ENCODE assay signal across 26 mouse cellular contexts in genomic region chr3:53173310-53174063, GRCm38 (mm10).
A peak's percentile ranks its signal among the peaks of the same experiment; 100 is the strongest.
DNase-seq lines count a peak whose midpoint lies in the region; ATAC-seq and TF ChIP-seq lines count a peak whose summit lies in the region.
"Had no signal": no experiment of that assay in that cellular context is flagged by ENCODE, and none has a peak within 500 bp of the region (broad histone marks: within the 10 kb centered on the region; RNA-seq: fewer than 3 reads in every experiment).

No protein-coding gene starts in this region.

- H3K36me3 ChIP-seq in lung, embryonic 16.5 days (ENCODE audit: control insufficient read depth, insufficient read depth, low read length), result no peaks in the 10 kb centered on the region
- no peaks in the 10 kb centered on the region for H3K36me3 ChIP-seq in kidney, adult 2 months (ENCODE audit: control insufficient read depth, insufficient read depth, low read length)
- H3K36me3 ChIP-seq: hindbrain, embryonic 15.5 days; limb, embryonic 10.5 days; liver, embryonic 15.5 days; midbrain, embryonic 15.5 days; neural tube, embryonic 12.5 days had no signal

- no peaks in the 10 kb centered on the region for H3K4me1 ChIP-seq in lung, embryonic 16.5 days (replicated peaks; ENCODE audit: control insufficient read depth, insufficient read depth, low read length)
- H3K4me1 ChIP-seq in kidney, adult 2 months (ENCODE audit: control insufficient read depth, insufficient read depth, low read length), result no peaks in the 10 kb centered on the region
- H3K4me1 ChIP-seq: hindbrain, embryonic 15.5 days; limb, embryonic 10.5 days; liver, embryonic 15.5 days; megakaryocyte, embryonic 14.5 days; midbrain, embryonic 15.5 days; neural tube, embryonic 12.5 days had no signal

- TF ChIP-seq POLR2A in kidney, adult 2 months (IDR thresholded peaks at IDR 0.05; ENCODE audit: low read depth, low read length), result no peak

- no peak for DNase-seq in frontal cortex, postnatal 25 days (ENCODE audit: low spot score in 2 of 2)
- DNase-seq in lung, postnatal 36 days, result no peak
- DNase-seq in cerebellum, adult 8-10 months, result peak; percentile 43
- peak; percentile 55 to 59 for DNase-seq in cerebellum, postnatal 25 days
- no peak for DNase-seq in kidney, adult 2 months
- DNase-seq: adrenal gland, adult 8-10 months; gastrocnemius, postnatal 36 days; heart, postnatal 36 days; kidney, adult 8-10 months; kidney, postnatal 10 days; liver; lung, postnatal 14 days; right cerebral cortex, postnatal 14 days; thymus, adult 2 months; thymus, postnatal 4 days had no signal

- no peak overlapping the region for H3K4me3 ChIP-seq in lung, embryonic 16.5 days (ENCODE audit: low read length)
- H3K4me3 ChIP-seq in kidney, adult 2 months (ENCODE audit: insufficient read depth, low read depth, low read length), result no peak overlapping the region
- H3K4me3 ChIP-seq: hindbrain, embryonic 15.5 days; limb, embryonic 10.5 days; liver, embryonic 15.5 days; megakaryocyte, embryonic 14.5 days; midbrain, embryonic 15.5 days; neural tube, embryonic 12.5 days had no signal

- H3K4me2 ChIP-seq in lung, embryonic 16.5 days (ENCODE audit: low read depth, low read length), result no peak overlapping the region
- H3K4me2 ChIP-seq: hindbrain, embryonic 15.5 days; liver, embryonic 15.5 days; midbrain, embryonic 15.5 days; neural tube, embryonic 12.5 days had no signal

- no peak overlapping the region for H3K9ac ChIP-seq in lung, embryonic 16.5 days (ENCODE audit: low read length)
- H3K9ac ChIP-seq: hindbrain, embryonic 15.5 days; liver, embryonic 15.5 days; midbrain, embryonic 15.5 days; neural tube, embryonic 12.5 days had no signal

- WGBS in lung, embryonic 16.5 days, result 79% methylated on average over 10 of the region's 10 CpGs
- WGBS in kidney, adult 2 months, result 94% methylated on average over 10 of the region's 10 CpGs

- H3K9me3 ChIP-seq in lung, embryonic 16.5 days (ENCODE audit: control insufficient read depth, low read length), result no peaks in the 10 kb centered on the region
- H3K9me3 ChIP-seq: hindbrain, embryonic 15.5 days; limb, embryonic 10.5 days; liver, embryonic 15.5 days; midbrain, embryonic 15.5 days; neural tube, embryonic 12.5 days had no signal

- no peak overlapping the region for H3K27ac ChIP-seq in lung, embryonic 16.5 days (ENCODE audit: low read length)
- no peak overlapping the region for H3K27ac ChIP-seq in kidney, adult 2 months (ENCODE audit: insufficient read depth, low read depth, low read length)
- H3K27ac ChIP-seq: hindbrain, embryonic 15.5 days; limb, embryonic 10.5 days; liver, embryonic 15.5 days; midbrain, embryonic 15.5 days; neural tube, embryonic 12.5 days; stomach, postnatal 0 days had no signal

- peak; percentile 17; the same call in 1 of the 2 replicates for ATAC-seq in frontal cortex, adult (ENCODE audit: low TSS enrichment)
- ATAC-seq in lung, embryonic 16.5 days (ENCODE audit: low read depth), result peak; percentile 72
- ATAC-seq: activated CD4-positive, CD25-positive, alpha-beta regulatory T cell, adult 4 months; forebrain, embryonic 14.5 days; midbrain, embryonic 15.5 days had no signal

- no peak for TF ChIP-seq CTCF in kidney, adult 2 months (conservative IDR thresholded peaks at IDR 0.05; ENCODE audit: insufficient read depth, insufficient read length, low read depth, low read length)

- H3K27me3 ChIP-seq in lung, embryonic 16.5 days (ENCODE audit: control insufficient read depth, insufficient read depth, low read depth, low read length), result no peaks in the 10 kb centered on the region
- no peaks in the 10 kb centered on the region for H3K27me3 ChIP-seq in kidney, adult 2 months (replicated peaks; ENCODE audit: control insufficient read depth, insufficient read depth, low read length)
- H3K27me3 ChIP-seq: hindbrain, embryonic 15.5 days; liver, embryonic 15.5 days; megakaryocyte, embryonic 14.5 days; midbrain, embryonic 15.5 days; neural tube, embryonic 12.5 days had no signal

Comparison
In these comparisons a context has a peak if more than half of its experiments do, and no peak if none do; other contexts are left out.
1. DNase-seq: peak in cerebellum, adult 8-10 months (single experiment) and cerebellum, postnatal 25 days (2 of 2); none in frontal cortex, postnatal 25 days (0 of 2), lung, postnatal 36 days (single experiment) and kidney, adult 2 months (single experiment).